26 mouse cellular contexts compared by ENCODE assay signal in genomic region chr4:129051461-129052183, GRCm38 (mm10). TPM values are rescaled to one million over a fixed set of nuclear protein-coding genes. Genes with fewer than 3 reads are reported as not detected.
DNase-seq lines count a peak whose midpoint lies in the region; ATAC-seq and TF ChIP-seq lines count a peak whose summit lies in the region.
"Had no signal": no experiment of that assay in that cellular context is flagged by ENCODE, and none has a peak within 500 bp of the region (broad histone marks: within the 10 kb centered on the region; RNA-seq: fewer than 3 reads in every experiment).

No protein-coding gene starts in this region.

- intact Hi-C loops in heart, adult 2 months (cut with DNase I) = loop anchor here (1.0 kb wide), 1 partner anchor 18 kb away; no protein-coding TSS in a partner anchor

- H3K4me2 ChIP-seq in CH12.LX (ENCODE audit: insufficient read depth, low read depth, poor library complexity, severe bottlenecking) = no peak overlapping the region
- H3K4me2 ChIP-seq in liver, embryonic 13.5 days = peak overlapping the region; percentile 59
- H3K4me2 ChIP-seq in hindbrain, postnatal 0 days (ENCODE audit: low read depth, low read length) = no peak overlapping the region
- H3K4me2 ChIP-seq: forebrain, embryonic 15.5 days; heart, embryonic 15.5 days; limb, embryonic 13.5 days; lung, embryonic 15.5 days had no signal

- 7% methylated on average over 11 of the region's 11 CpGs for WGBS in heart, embryonic 10.5 days
- 38% methylated on average over 11 of the region's 11 CpGs for WGBS in heart, adult 2 months
- WGBS in liver, embryonic 13.5 days (ENCODE audit: insufficient replicate concordance) = 9% methylated on average over 11 of the region's 11 CpGs
- WGBS in hindbrain, postnatal 0 days = 36% methylated on average over 11 of the region's 11 CpGs
- 28% methylated on average over 11 of the region's 11 CpGs for WGBS in embryonic facial prominence, embryonic 10.5 days

- no peaks in the 10 kb centered on the region for H3K79me2 ChIP-seq in heart, adult 2 months (replicated peaks; ENCODE audit: control insufficient read depth, insufficient read depth, low read length)
- H3K79me2 ChIP-seq in CH12.LX (replicated peaks; ENCODE audit: control insufficient read depth, extremely low read depth, insufficient read depth, poor library complexity, severe bottlenecking) (no peaks in the 10 kb centered on the region), MEL (ENCODE audit: control insufficient read depth, insufficient read depth, low read length, poor library complexity) (no peaks in the 10 kb centered on the region)

- no peak for TF ChIP-seq CTCF in heart, adult 2 months (IDR thresholded peaks at IDR 0.05)
- TF ChIP-seq CTCF in CH12.LX (conservative IDR thresholded peaks at IDR 0.05 in 1 of 2, IDR thresholded peaks at IDR 0.05 in 1 of 2; ENCODE audit: low read depth in 2 of 2, low read length in 2 of 2) (no peak), MEL (IDR thresholded peaks at IDR 0.05 in 2 of 3, conservative IDR thresholded peaks at IDR 0.05 in 1 of 3; ENCODE audit: control insufficient read depth in 1 of 3, insufficient read depth in 1 of 3, low read depth in 2 of 3, low read length in 3 of 3, poor library complexity in 1 of 3, severe bottlenecking in 1 of 3) (no peak)
- no peak for TF ChIP-seq CTCF in hindbrain, postnatal 0 days (IDR thresholded peaks at IDR 0.05; ENCODE audit: low read depth)

- in situ Hi-C loops in CH12.LX (cut with MboI; ENCODE audit: low pct_ligation_motif_present, low pct_unique_long_range_greater_than_20kb, low sequenced_read_pairs) = no loop called here

- peak; percentile 57 for ATAC-seq in liver, embryonic 13.5 days (ENCODE audit: low read depth)
- ATAC-seq in hindbrain, postnatal 0 days = no peak
- ATAC-seq in megakaryocyte-erythroid progenitor cell, adult 5-6 weeks (replicated peaks; ENCODE audit: low FRiP score, low TSS enrichment, poor library complexity, severe bottlenecking) = no peak
- ATAC-seq: forebrain, embryonic 15.5 days; Patski had no signal

- H3K4me3 ChIP-seq in heart, embryonic 10.5 days = peak overlapping the region; percentile 25
- H3K4me3 ChIP-seq in heart, adult 2 months = no peak overlapping the region
- no peak overlapping the region for H3K4me3 ChIP-seq in CH12.LX (replicated peaks in 1 of 3; ENCODE audit: low read depth in 2 of 3, low read length in 2 of 3, poor library complexity in 1 of 3)
- H3K4me3 ChIP-seq in MEL (ENCODE audit: control insufficient read depth in 1 of 2, insufficient read depth in 1 of 2, low read depth in 2 of 2, low read length in 2 of 2) = no peak overlapping the region
- peak overlapping the region; percentile 16 for H3K4me3 ChIP-seq in liver, embryonic 13.5 days (replicated peaks)
- no peak overlapping the region for H3K4me3 ChIP-seq in hindbrain, postnatal 0 days (ENCODE audit: low read length)
- no peak overlapping the region for H3K4me3 ChIP-seq in embryonic facial prominence, embryonic 10.5 days
- H3K4me3 ChIP-seq: forebrain, embryonic 15.5 days; heart, embryonic 15.5 days; limb, embryonic 13.5 days; lung, embryonic 15.5 days; midbrain, embryonic 10.5 days had no signal

- peak overlapping the region; percentile 73 for H3K27ac ChIP-seq in heart, embryonic 10.5 days
- H3K27ac ChIP-seq in heart, adult 2 months = no peak overlapping the region
- no peak overlapping the region for H3K27ac ChIP-seq in CH12.LX (ENCODE audit: insufficient read depth, low read depth)
- H3K27ac ChIP-seq in MEL (ENCODE audit: control insufficient read depth, low read depth, low read length) = no peak overlapping the region
- peak overlapping the region; percentile 59 for H3K27ac ChIP-seq in liver, embryonic 13.5 days
- no peak overlapping the region for H3K27ac ChIP-seq in hindbrain, postnatal 0 days
- no peak overlapping the region for H3K27ac ChIP-seq in embryonic facial prominence, embryonic 10.5 days (replicated peaks)
- H3K27ac ChIP-seq: forebrain, embryonic 15.5 days; heart, embryonic 15.5 days; limb, embryonic 13.5 days; lung, embryonic 15.5 days; midbrain, embryonic 10.5 days had no signal

- no peak for DNase-seq in heart, embryonic 10.5 days (ENCODE audit: low spot score)
- DNase-seq in heart, adult 2 months = no peak
- no peak for DNase-seq in CH12.LX (ENCODE audit: extremely low read depth)
- no peak for DNase-seq in MEL (ENCODE audit: low read depth, low spot score)
- DNase-seq in liver, embryonic 13.5 days = no peak
- no peak for DNase-seq in hindbrain, postnatal 0 days (ENCODE audit: low spot score)
- DNase-seq in embryonic facial prominence, embryonic 10.5 days (ENCODE audit: low spot score) = no peak
- DNase-seq: adrenal gland, postnatal 36 days; cerebellum, adult 2 months; cerebellum, postnatal 36 days; gastrocnemius, postnatal 36 days; kidney, adult 18-20 months; kidney, postnatal 10 days; lung, postnatal 4 days; thymus, postnatal 4 days had no signal

- H3K9ac ChIP-seq in heart, adult 2 months (ENCODE audit: low read depth, low read length) = no peak overlapping the region
- no peak overlapping the region for H3K9ac ChIP-seq in CH12.LX (ENCODE audit: insufficient read depth, low read depth)
- no peak overlapping the region for H3K9ac ChIP-seq in MEL (ENCODE audit: control insufficient read depth, low read depth, low read length, poor library complexity, severe bottlenecking)
- peak overlapping the region; percentile 62 for H3K9ac ChIP-seq in liver, embryonic 13.5 days
- H3K9ac ChIP-seq in hindbrain, postnatal 0 days (replicated peaks; ENCODE audit: low read length) = no peak overlapping the region
- H3K9ac ChIP-seq: forebrain, embryonic 15.5 days; heart, embryonic 15.5 days; limb, embryonic 13.5 days; lung, embryonic 15.5 days had no signal

- TF ChIP-seq EP300 in heart, adult 2 months (IDR thresholded peaks at IDR 0.05; ENCODE audit: insufficient read depth, low read depth, low read length) = no peak
- TF ChIP-seq EP300 in CH12.LX (IDR thresholded peaks at IDR 0.05; ENCODE audit: low read length) (0 out of 2 replicates have a peak, but pooled peaks have one; percentile 43), MEL (IDR thresholded peaks at IDR 0.05; ENCODE audit: low read depth in 1 of 2, low read length in 2 of 2) (peak in 1 of 2 experiments; percentile 23; a peak in 1 of 4 replicates)

- no peak for TF ChIP-seq RAD21 in CH12.LX (IDR thresholded peaks at IDR 0.05; ENCODE audit: low read depth, low read length)
- no peak for TF ChIP-seq RAD21 in MEL (IDR thresholded peaks at IDR 0.05; ENCODE audit: low read depth, low read length)

- dilution Hi-C loops in CH12.LX (cut with MboI; ENCODE audit: extremely low pct_ligation_motif_present, extremely low pct_unique_long_range_greater_than_20kb, low sequenced_read_pairs) = no loop called here

- peaks cover 33% of the 10 kb centered on the region for H3K27me3 ChIP-seq in heart, embryonic 10.5 days (ENCODE audit: insufficient read depth, poor library complexity, severe bottlenecking)
- H3K27me3 ChIP-seq in heart, adult 2 months (ENCODE audit: control insufficient read depth, insufficient read depth, low read length) = no peaks in the 10 kb centered on the region; the same call in 1 of the 2 replicates
- no peaks in the 10 kb centered on the region for H3K27me3 ChIP-seq in CH12.LX (replicated peaks)
- no peaks in the 10 kb centered on the region for H3K27me3 ChIP-seq in MEL (ENCODE audit: control insufficient read depth in 1 of 2, insufficient read depth in 2 of 2, low read length in 2 of 2)
- H3K27me3 ChIP-seq in liver, embryonic 13.5 days = peaks cover 49% of the 10 kb centered on the region
- no peaks in the 10 kb centered on the region for H3K27me3 ChIP-seq in hindbrain, postnatal 0 days (ENCODE audit: insufficient read depth, low read length)
- H3K27me3 ChIP-seq in embryonic facial prominence, embryonic 10.5 days (replicated peaks; ENCODE audit: low read depth, poor library complexity, severe bottlenecking) = peaks cover 60% of the 10 kb centered on the region

- no peaks in the 10 kb centered on the region for H3K36me3 ChIP-seq in heart, embryonic 10.5 days
- no peaks in the 10 kb centered on the region for H3K36me3 ChIP-seq in heart, adult 2 months (ENCODE audit: control insufficient read depth, insufficient read depth, low read length)
- peaks cover 0 to 17% of the 10 kb centered on the region in 2 experiments for H3K36me3 ChIP-seq in CH12.LX (replicated peaks in 1 of 2; ENCODE audit: control insufficient read depth in 1 of 2, insufficient read depth in 1 of 2, low read length in 1 of 2)
- H3K36me3 ChIP-seq in MEL (ENCODE audit: control insufficient read depth in 1 of 2, insufficient read depth in 2 of 2, low read length in 2 of 2) = peaks cover 0 to 31% of the 10 kb centered on the region in 2 experiments; a peak in 2 of 4 replicates
- no peaks in the 10 kb centered on the region for H3K36me3 ChIP-seq in liver, embryonic 13.5 days
- no peaks in the 10 kb centered on the region for H3K36me3 ChIP-seq in hindbrain, postnatal 0 days (ENCODE audit: insufficient read depth, low read length)
- H3K36me3 ChIP-seq in embryonic facial prominence, embryonic 10.5 days (replicated peaks) = no peaks in the 10 kb centered on the region
- H3K36me3 ChIP-seq: forebrain, embryonic 15.5 days; heart, embryonic 15.5 days; limb, embryonic 13.5 days; lung, embryonic 15.5 days; midbrain, embryonic 10.5 days had no signal

- TF ChIP-seq POLR2A in heart, adult 2 months (IDR thresholded peaks at IDR 0.05; ENCODE audit: insufficient read depth, low read depth, low read length) = no peak
- TF ChIP-seq POLR2A in CH12.LX (IDR thresholded peaks at IDR 0.05; ENCODE audit: low read depth, low read length) = no peak
- TF ChIP-seq POLR2A in MEL (IDR thresholded peaks at IDR 0.05; ENCODE audit: control insufficient read depth in 1 of 2, insufficient read depth in 1 of 2, low read depth in 1 of 2, low read length in 2 of 2, poor library complexity in 1 of 2) = no peak

- peaks cover 29% of the 10 kb centered on the region for H3K4me1 ChIP-seq in heart, embryonic 10.5 days
- H3K4me1 ChIP-seq in heart, adult 2 months (ENCODE audit: control insufficient read depth, insufficient read depth, low read length) = peaks cover 1% of the 10 kb centered on the region; the same call in 1 of the 2 replicates
- H3K4me1 ChIP-seq in CH12.LX (ENCODE audit: control insufficient read depth in 1 of 2, insufficient read depth in 2 of 2) (peaks cover 6 to 45% of the 10 kb centered on the region in 2 experiments; a peak in 3 of 4 replicates), MEL (ENCODE audit: control insufficient read depth in 1 of 2, insufficient read depth in 2 of 2, low read length in 2 of 2) (peaks cover 11 to 33% of the 10 kb centered on the region in 2 experiments)
- peaks cover 69% of the 10 kb centered on the region for H3K4me1 ChIP-seq in liver, embryonic 13.5 days (replicated peaks)
- no peaks in the 10 kb centered on the region for H3K4me1 ChIP-seq in hindbrain, postnatal 0 days (ENCODE audit: insufficient read depth, low read length)
- H3K4me1 ChIP-seq in embryonic facial prominence, embryonic 10.5 days = peaks cover 38% of the 10 kb centered on the region

- H3K9me3 ChIP-seq in heart, embryonic 10.5 days = no peaks in the 10 kb centered on the region
- H3K9me3 ChIP-seq in CH12.LX (replicated peaks; ENCODE audit: low read length) (no peaks in the 10 kb centered on the region), MEL (replicated peaks; ENCODE audit: insufficient read depth, low read length) (no peaks in the 10 kb centered on the region)
- H3K9me3 ChIP-seq in liver, embryonic 13.5 days (replicated peaks) = no peaks in the 10 kb centered on the region
- no peaks in the 10 kb centered on the region for H3K9me3 ChIP-seq in hindbrain, postnatal 0 days (ENCODE audit: low read length)
- H3K9me3 ChIP-seq in embryonic facial prominence, embryonic 10.5 days = no peaks in the 10 kb centered on the region
- H3K9me3 ChIP-seq: forebrain, embryonic 15.5 days; heart, embryonic 15.5 days; limb, embryonic 13.5 days; lung, embryonic 15.5 days; midbrain, embryonic 10.5 days had no signal

RNA-seq across cellular contexts. Expression of gene Rnf19b, which starts 6.4 kb away (rescaled TPM):
- 5.3 and 6.8 TPM in 2 replicates for polyA plus RNA-seq in heart, embryonic 10.5 days (2016; fragmentation: Nextera tagmentation; extraction: Ambion mirVana)
- total RNA-seq in heart, adult 2 months (2021) = 10 to 100 TPM; 27.1 to 28.1 TPM
- polyA plus RNA-seq in heart, adult 2 months (2012; rRNA removed) = 21.1 and 24.7 TPM in 2 replicates
- total RNA-seq in CH12.LX (2012; rRNA removed) (65.3 and 75.3 TPM in 2 replicates), CH12.LX (2014; rRNA removed) (104 and 111 TPM in 2 replicates), MEL (2012; rRNA removed) (25.5 and 26.3 TPM in 2 replicates)
- polyA plus RNA-seq in CH12.LX (2012; ENCODE audit: insufficient read length, low read depth) (98.3 and 102 TPM in 2 replicates), MEL (2012; ENCODE audit: insufficient read depth in 1 of 2, insufficient read length in 2 of 2, low read depth in 1 of 2, low replicate concordance in 2 of 2, missing spikeins in 1 of 2) (10 to 100 TPM in 1 of 2 experiments, not detected in 1; 30.0 TPM)
- polyA plus RNA-seq in liver, embryonic 13.5 days (2015; fragmentation: Nextera tagmentation; extraction: Ambion mirVana) = 4.8 and 5.9 TPM in 2 replicates
- total RNA-seq in hindbrain, postnatal 0 days (2014; rRNA removed) = 141 and 156 TPM in 2 replicates
- polyA plus RNA-seq in hindbrain, postnatal 0 days (2015; fragmentation: Nextera tagmentation; extraction: Ambion mirVana) = 29.9 and 31.8 TPM in 2 replicates
- 12.1 and 15.0 TPM in 2 replicates for total RNA-seq in megakaryocyte-erythroid progenitor cell, adult 5-6 weeks (2014; fragmentation: Nextera tagmentation)
- total RNA-seq in megakaryocyte-erythroid progenitor cell, adult 5-6 weeks (2017) = 26.7 and 28.3 TPM in 2 replicates
- 7.9 and 8.4 TPM in 2 replicates for polyA plus RNA-seq in embryonic facial prominence, embryonic 10.5 days (2016; fragmentation: Nextera tagmentation; extraction: Ambion mirVana)

RNA-seq across cellular contexts. Expression of gene Tmem54, which starts 53.7 kb away (rescaled TPM):
- polyA plus RNA-seq in heart, embryonic 10.5 days (2016; fragmentation: Nextera tagmentation; extraction: Ambion mirVana) = 1.1 and 5.6 TPM in 2 replicates
- total RNA-seq in heart, adult 2 months (2021) = not detected
- polyA plus RNA-seq in heart, adult 2 months (2012; rRNA removed) = 0.23 TPM in 1 of 2 replicates, not detected in the other
- total RNA-seq in CH12.LX (2012; rRNA removed) (not detected in 2 replicates), CH12.LX (2014; rRNA removed) (not detected in 2 replicates), MEL (2012; rRNA removed) (not detected in 2 replicates)
- polyA plus RNA-seq in CH12.LX (2012; ENCODE audit: insufficient read length, low read depth) (not detected in 2 replicates), MEL (2012; ENCODE audit: insufficient read depth in 1 of 2, insufficient read length in 2 of 2, low read depth in 1 of 2, low replicate concordance in 2 of 2, missing spikeins in 1 of 2) (not detected)
- polyA plus RNA-seq in liver, embryonic 13.5 days (2015; fragmentation: Nextera tagmentation; extraction: Ambion mirVana) = 1.9 and 2.1 TPM in 2 replicates
- total RNA-seq in hindbrain, postnatal 0 days (2014; rRNA removed) = not detected in 2 replicates
- 0.19 and 0.39 TPM in 2 replicates for polyA plus RNA-seq in hindbrain, postnatal 0 days (2015; fragmentation: Nextera tagmentation; extraction: Ambion mirVana)
- total RNA-seq in megakaryocyte-erythroid progenitor cell, adult 5-6 weeks (2014; fragmentation: Nextera tagmentation) = not detected in 2 replicates
- not detected in 2 replicates for total RNA-seq in megakaryocyte-erythroid progenitor cell, adult 5-6 weeks (2017)
- polyA plus RNA-seq in embryonic facial prominence, embryonic 10.5 days (2016; fragmentation: Nextera tagmentation; extraction: Ambion mirVana) = 10.6 and 11.8 TPM in 2 replicates
- total RNA-seq: adrenal gland, postnatal 36 days; gastrocnemius, postnatal 36 days; layer of hippocampus, adult 18-20 months; layer of hippocampus, postnatal 25 days; left cerebral cortex, postnatal 14 days had no signal
- polyA plus RNA-seq: forebrain, embryonic 15.5 days; neural tube, embryonic 14.5 days; Patski had no signal

RNA-seq across cellular contexts. Expression of gene Ak2, which starts 59.9 kb away (rescaled TPM):
- 189 and 215 TPM in 2 replicates for polyA plus RNA-seq in heart, embryonic 10.5 days (2016; fragmentation: Nextera tagmentation; extraction: Ambion mirVana)
- total RNA-seq in heart, adult 2 months (2021) = 10 to 100 TPM; 63.1 to 70.5 TPM
- polyA plus RNA-seq in heart, adult 2 months (2012; rRNA removed) = 41.8 and 43.4 TPM in 2 replicates
- total RNA-seq in CH12.LX (2012; rRNA removed) = 269 and 278 TPM in 2 replicates
- 280 and 293 TPM in 2 replicates for total RNA-seq in CH12.LX (2014; rRNA removed)
- polyA plus RNA-seq in CH12.LX (2012; ENCODE audit: insufficient read length, low read depth) = 343 and 363 TPM in 2 replicates
- total RNA-seq in MEL (2012; rRNA removed) = 263 and 330 TPM in 2 replicates
- polyA plus RNA-seq in MEL (2012; ENCODE audit: insufficient read depth in 1 of 2, insufficient read length in 2 of 2, low read depth in 1 of 2, low replicate concordance in 2 of 2, missing spikeins in 1 of 2) = 100 to 1,000 TPM in 1 of 2 experiments, not detected in 1; 366 TPM
- 182 and 189 TPM in 2 replicates for polyA plus RNA-seq in liver, embryonic 13.5 days (2015; fragmentation: Nextera tagmentation; extraction: Ambion mirVana)
- 24.9 and 32.3 TPM in 2 replicates for total RNA-seq in hindbrain, postnatal 0 days (2014; rRNA removed)
- polyA plus RNA-seq in hindbrain, postnatal 0 days (2015; fragmentation: Nextera tagmentation; extraction: Ambion mirVana) = 78.5 and 82.9 TPM in 2 replicates
- 192 and 206 TPM in 2 replicates for total RNA-seq in megakaryocyte-erythroid progenitor cell, adult 5-6 weeks (2014; fragmentation: Nextera tagmentation)
- 179 and 181 TPM in 2 replicates for total RNA-seq in megakaryocyte-erythroid progenitor cell, adult 5-6 weeks (2017)
- 219 and 224 TPM in 2 replicates for polyA plus RNA-seq in embryonic facial prominence, embryonic 10.5 days (2016; fragmentation: Nextera tagmentation; extraction: Ambion mirVana)

Comparison
In these comparisons a context has a peak if more than half of its experiments do, and no peak if none do; other contexts are left out.
1. H3K27ac ChIP-seq: peak in heart, embryonic 10.5 days (single experiment) and liver, embryonic 13.5 days (single experiment); none in heart, adult 2 months (single experiment), CH12.LX (single experiment), MEL (single experiment), hindbrain, postnatal 0 days (single experiment) and embryonic facial prominence, embryonic 10.5 days (single experiment).
2. H3K4me3 ChIP-seq: peak in heart, embryonic 10.5 days (single experiment) and liver, embryonic 13.5 days (single experiment); none in heart, adult 2 months (single experiment), CH12.LX (0 of 3), MEL (0 of 2), hindbrain, postnatal 0 days (single experiment) and embryonic facial prominence, embryonic 10.5 days (single experiment).